Mouse (Mus musculus): ENCODE results near the gene Nags.

- TF ChIP-seq CTCF (IDR thresholded peaks at IDR 0.05; ENCODE audit: insufficient read depth, low read length) (no peak), POLR2A (IDR thresholded peaks at IDR 0.05; ENCODE audit: borderline replicate concordance, extremely low read depth, low read depth, low read length) (no peak)
Observed at GRCm38 (mm10) chr11:102095676-102096075, 49.6 kb upstream of the Nags start.
